Mouse (Mus musculus): ENCODE measurements around the gene Tmem117. TPM values are rescaled to one million over a fixed set of nuclear protein-coding genes. Genes with fewer than 3 reads are reported as not detected.

The Tmem117 gene
- 2.3 and 3.8 TPM in 2 replicates for polyA plus RNA-seq (2014; fragmentation: Nextera tagmentation; extraction: Ambion mirVana)

DNA sequence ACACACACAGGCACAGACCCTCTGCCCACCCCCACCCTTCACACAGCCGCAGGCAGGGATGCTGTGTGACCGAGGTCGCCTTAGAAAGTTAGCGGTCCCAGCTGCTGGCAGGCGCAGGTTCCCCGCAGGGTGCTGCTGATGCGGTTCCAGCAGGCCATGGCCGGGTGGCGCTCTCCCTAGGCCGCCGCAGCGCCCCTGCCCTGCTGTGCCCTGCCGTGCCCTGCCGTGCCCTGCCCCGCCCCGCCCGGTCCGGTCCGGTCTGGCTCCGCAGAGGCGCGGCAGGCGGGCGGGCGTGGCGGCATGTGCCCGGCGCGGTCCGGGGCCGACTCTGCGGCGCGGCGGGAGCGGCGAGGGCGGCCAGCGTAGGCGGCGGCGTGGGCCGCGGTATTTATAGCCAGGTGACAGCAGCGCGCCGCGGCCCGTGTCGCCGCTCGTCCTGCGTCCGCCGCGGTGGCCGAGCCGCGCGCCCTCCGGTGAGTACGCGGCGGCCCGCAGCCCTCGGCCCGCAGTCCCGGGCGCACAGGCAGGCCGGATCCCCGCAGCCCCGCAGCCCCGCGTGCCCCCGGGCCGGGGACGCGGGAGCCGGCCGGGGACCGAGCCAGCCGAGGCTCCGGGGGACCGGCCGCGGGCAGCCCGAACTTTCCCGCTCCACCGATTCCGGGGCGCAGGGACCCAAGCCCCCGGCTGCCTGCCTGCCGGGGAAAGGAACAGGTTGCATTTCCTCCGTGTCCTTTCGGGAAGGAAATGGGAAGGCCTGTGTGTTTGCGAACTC lies at the start of gene Tmem117:
Gene Tmem117 (plus strand): TSS at position 403 of the 772 bp plus-strand sequence.
- Histone ChIP-seq H3K27ac (ENCODE audit: low read depth, low read length) (no peak within 1 kb of the TSS), H3K27me3 (replicated peaks; ENCODE audit: control insufficient read depth, insufficient read depth, low read length) (peaks cover 10% of the 10 kb centered on the region), H3K4me2 (ENCODE audit: low read length) (peak within 1 kb of the TSS; percentile 99), H3K36me3 (ENCODE audit: control insufficient read depth, insufficient read depth, low read length) (no peaks in the 10 kb centered on the region), H3K9ac (ENCODE audit: low read length) (peak within 1 kb of the TSS; percentile 77), H3K9me3 (replicated peaks; ENCODE audit: control insufficient read depth, low read length) (no peaks in the 10 kb centered on the region), H3K4me1 (ENCODE audit: control insufficient read depth, insufficient read depth, low read length) (no peaks in the 10 kb centered on the region), H3K4me3 (ENCODE audit: low read depth, low read length) (peak within 1 kb of the TSS; percentile 63)
- DNase-seq (ENCODE audit: low spot score) (peak; percentile 24), ATAC-seq (peak; percentile 67)
- 1% methylated on average over 61 of the region's 96 CpGs for WGBS

DNA sequence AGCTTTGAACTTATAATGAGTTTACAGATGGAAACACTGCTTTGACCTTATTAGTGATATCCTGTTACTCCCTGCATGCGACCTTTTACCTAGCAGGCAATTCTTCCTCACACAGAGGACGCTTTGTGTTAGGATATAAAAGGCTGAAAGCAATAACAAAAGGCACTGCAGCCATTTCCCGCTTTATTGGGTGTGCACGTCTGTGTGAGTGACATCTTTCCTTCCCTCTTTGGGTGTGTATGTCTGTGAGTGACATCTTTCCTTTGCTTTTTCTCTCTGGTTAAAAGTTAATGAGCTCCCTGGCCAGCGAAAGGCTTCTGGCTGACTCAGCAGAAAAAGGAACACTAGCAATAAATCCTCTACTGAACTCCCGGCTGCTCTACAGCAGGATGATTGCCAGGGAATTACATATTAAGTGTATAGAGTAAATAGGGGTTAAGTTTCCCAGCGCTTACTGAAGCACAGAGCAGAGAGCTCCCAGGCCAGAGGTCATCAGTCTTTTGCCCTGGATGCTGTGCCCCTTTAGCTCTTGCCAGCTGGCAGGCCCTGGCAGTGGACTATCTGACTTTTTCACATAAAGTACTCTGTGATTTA lies 46.9 kb upstream of the Tmem117 start:
- no peak overlapping the region for H3K4me2 ChIP-seq (ENCODE audit: low read length)
- H3K36me3 ChIP-seq (ENCODE audit: control insufficient read depth, insufficient read depth, low read length), result peaks cover 67% of the 10 kb centered on the region
- no peaks in the 10 kb centered on the region for H3K4me1 ChIP-seq (ENCODE audit: control insufficient read depth, insufficient read depth, low read length)

DNA sequence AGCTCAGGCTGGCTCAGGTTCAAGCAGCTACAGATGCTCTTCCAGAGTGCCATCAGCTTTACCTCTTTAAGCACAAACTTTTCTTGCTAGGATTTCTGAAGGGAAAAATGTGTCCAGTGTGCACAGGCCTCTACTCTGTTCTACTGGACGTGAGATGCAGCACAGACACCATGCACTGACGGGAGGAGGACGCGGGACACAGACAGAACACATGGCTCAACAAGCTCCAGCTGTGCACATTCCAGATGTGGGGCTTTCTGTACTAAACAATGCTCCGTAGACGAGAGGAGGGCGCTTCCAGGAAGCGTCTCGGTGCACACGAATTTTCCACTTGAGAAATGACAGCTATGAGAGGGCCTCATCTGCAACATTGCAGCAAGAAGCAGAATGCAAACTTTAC lies 45.9 kb upstream of the Tmem117 start:
- Histone ChIP-seq H3K27ac (ENCODE audit: low read depth, low read length) (no peak overlapping the region), H3K27me3 (replicated peaks; ENCODE audit: control insufficient read depth, insufficient read depth, low read length) (no peaks in the 10 kb centered on the region), H3K4me2 (ENCODE audit: low read length) (no peak overlapping the region), H3K4me1 (ENCODE audit: control insufficient read depth, insufficient read depth, low read length) (no peaks in the 10 kb centered on the region; the same call in 1 of the 2 replicates), H3K9ac (ENCODE audit: low read length) (no peak overlapping the region), H3K9me3 (replicated peaks; ENCODE audit: control insufficient read depth, low read length) (no peaks in the 10 kb centered on the region), H3K4me3 (ENCODE audit: low read depth, low read length) (no peak overlapping the region), H3K36me3 (ENCODE audit: control insufficient read depth, insufficient read depth, low read length) (peaks cover 65% of the 10 kb centered on the region)
- DNase-seq (ENCODE audit: low spot score), result no peak
- ATAC-seq, result no peak
- WGBS, result 92% methylated on average over 10 of the region's 10 CpGs

More for the DNA sequence above, 46.9 kb upstream of the Tmem117 start:
- no peak overlapping the region for H3K4me3 ChIP-seq (ENCODE audit: low read depth, low read length)
- H3K9me3 ChIP-seq (replicated peaks; ENCODE audit: control insufficient read depth, low read length), result no peaks in the 10 kb centered on the region
- H3K27ac ChIP-seq (ENCODE audit: low read depth, low read length), result no peak overlapping the region
- no peak overlapping the region for H3K9ac ChIP-seq (ENCODE audit: low read length)
- ATAC-seq, result no peak
- DNase-seq (ENCODE audit: low spot score), result no peak
- 24% methylated on average over 7 of the region's 7 CpGs for WGBS
- no peaks in the 10 kb centered on the region for H3K27me3 ChIP-seq (replicated peaks; ENCODE audit: control insufficient read depth, insufficient read depth, low read length)

DNA sequence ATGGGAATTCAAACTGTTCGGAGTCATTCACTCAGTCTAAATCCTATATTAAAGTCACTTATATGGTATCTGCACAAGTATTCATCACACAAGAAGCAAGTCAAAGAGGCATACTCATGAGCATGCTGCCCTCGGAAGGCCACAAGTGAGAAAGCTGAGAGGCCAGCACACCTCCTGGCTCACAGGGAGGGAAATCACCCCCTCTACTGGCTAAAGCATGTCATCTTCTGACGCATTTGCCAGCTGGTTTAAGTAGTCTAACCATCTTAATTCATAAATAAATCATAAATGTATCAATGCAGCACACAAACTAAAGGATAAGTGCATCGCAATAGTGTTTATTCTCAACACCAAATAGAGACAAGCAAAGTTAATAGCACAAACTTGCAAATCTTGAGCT lies 44.3 kb upstream of the Tmem117 start:
- Histone ChIP-seq H3K9me3 (replicated peaks; ENCODE audit: control insufficient read depth, low read length) (no peaks in the 10 kb centered on the region), H3K27me3 (replicated peaks; ENCODE audit: control insufficient read depth, insufficient read depth, low read length) (no peaks in the 10 kb centered on the region), H3K4me3 (ENCODE audit: low read depth, low read length) (no peak overlapping the region), H3K9ac (ENCODE audit: low read length) (no peak overlapping the region), H3K4me1 (ENCODE audit: control insufficient read depth, insufficient read depth, low read length) (peaks cover 2% of the 10 kb centered on the region; the same call in 1 of the 2 replicates), H3K36me3 (ENCODE audit: control insufficient read depth, insufficient read depth, low read length) (peaks cover 54% of the 10 kb centered on the region), H3K27ac (ENCODE audit: low read depth, low read length) (no peak overlapping the region), H3K4me2 (ENCODE audit: low read length) (no peak overlapping the region)
- DNase-seq (ENCODE audit: low spot score), result no peak
- no peak for ATAC-seq
- WGBS, result 90% methylated on average over 4 of the region's 4 CpGs

DNA sequence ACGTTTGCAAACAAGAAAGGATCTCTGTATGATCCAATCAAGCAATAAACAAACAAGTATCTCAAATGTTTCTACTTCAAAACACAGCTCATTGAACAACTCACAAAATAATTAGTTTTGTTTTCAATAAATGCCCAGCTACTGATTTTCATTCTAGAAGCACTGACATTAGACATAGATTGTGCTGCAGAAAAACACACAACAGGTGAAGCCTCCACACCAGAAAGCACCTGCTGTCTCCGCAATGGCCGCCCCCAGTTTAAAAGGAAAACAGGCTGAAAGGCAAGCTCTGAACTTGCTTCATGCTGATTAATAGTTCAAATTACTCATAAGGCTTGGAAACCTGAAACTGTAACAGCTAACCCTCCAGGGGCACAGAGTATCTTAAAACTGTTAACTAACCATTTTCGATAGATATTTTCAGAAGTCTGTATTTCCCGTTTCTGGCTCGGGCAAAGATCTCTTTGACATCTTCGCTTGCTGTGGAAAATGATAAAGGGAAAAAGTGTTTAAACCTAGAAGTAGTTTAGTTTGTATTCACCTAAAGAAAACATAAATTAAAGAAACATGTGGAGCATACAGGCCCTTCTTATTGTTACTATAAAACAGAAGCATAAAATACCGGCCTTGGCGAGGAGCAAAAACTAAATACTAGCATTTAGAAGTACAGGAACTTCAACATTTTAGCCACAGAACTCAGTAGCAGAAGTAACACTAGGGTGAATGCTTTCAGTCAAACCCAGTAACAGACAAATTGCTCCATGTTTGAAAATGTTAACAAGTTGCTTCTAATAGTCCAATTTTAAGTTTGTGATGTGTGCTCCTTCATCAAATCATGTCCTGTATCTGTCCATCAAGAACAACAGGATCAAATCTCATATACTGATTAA lies 41.0 kb upstream of the Tmem117 start:
- no peak for DNase-seq (ENCODE audit: low spot score)
- Histone ChIP-seq H3K4me1 (ENCODE audit: control insufficient read depth, insufficient read depth, low read length) (peaks cover 2% of the 10 kb centered on the region; the same call in 1 of the 2 replicates), H3K4me2 (ENCODE audit: low read length) (peak overlapping the region; percentile 71; the same call in 1 of the 2 replicates), H3K4me3 (ENCODE audit: low read depth, low read length) (peak overlapping the region; percentile 95; the same call in 1 of the 2 replicates), H3K9me3 (replicated peaks; ENCODE audit: control insufficient read depth, low read length) (no peaks in the 10 kb centered on the region), H3K9ac (ENCODE audit: low read length) (no peak overlapping the region), H3K27me3 (replicated peaks; ENCODE audit: control insufficient read depth, insufficient read depth, low read length) (no peaks in the 10 kb centered on the region), H3K36me3 (ENCODE audit: control insufficient read depth, insufficient read depth, low read length) (peaks cover 23% of the 10 kb centered on the region), H3K27ac (ENCODE audit: low read depth, low read length) (no peak overlapping the region)
- no peak for ATAC-seq
- WGBS, result 87% methylated on average over 9 of the region's 9 CpGs

DNA sequence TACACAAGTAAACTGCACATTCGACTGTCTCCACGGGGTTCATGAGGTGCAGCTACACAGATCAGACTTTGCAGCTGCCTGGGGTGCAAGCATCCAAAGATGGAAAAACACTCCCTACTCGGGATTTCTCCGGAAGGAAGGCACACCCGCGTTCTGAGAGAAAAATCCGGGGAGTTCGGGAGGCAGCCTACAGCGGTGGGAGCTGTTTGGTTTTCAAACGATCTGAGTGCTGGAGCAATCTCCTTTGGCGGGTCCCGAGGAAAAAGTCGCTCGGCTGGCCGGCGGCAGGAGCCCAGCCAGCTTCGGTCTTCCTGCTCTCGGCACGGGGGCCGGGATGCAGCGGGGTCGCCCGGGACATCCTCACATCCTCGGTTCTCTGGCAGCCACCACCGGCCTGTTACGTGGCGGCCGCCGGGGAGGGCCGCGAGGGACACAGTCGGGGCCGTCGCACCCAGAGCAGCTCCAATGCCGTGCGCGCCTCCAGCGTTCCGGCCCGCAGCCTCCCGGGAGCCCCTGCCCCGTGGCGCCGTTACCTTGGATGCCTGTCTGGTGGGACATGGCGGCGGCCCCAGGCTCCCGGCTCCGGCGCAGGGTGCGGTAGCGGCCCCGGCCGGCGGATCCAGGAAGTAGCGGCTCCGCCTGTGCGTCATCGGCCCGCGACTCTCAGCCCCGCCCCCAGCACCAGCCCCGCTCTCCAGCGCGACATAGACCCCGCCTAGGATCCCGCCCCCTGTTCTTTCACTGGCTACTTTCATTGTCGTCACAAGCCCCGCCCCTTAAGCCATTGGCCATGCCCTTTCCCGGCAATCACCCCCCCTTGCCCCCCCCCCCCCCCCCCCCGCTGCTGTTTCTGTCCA lies 39.6 kb upstream of the Tmem117 start, which contains the start of gene Twf1:
Gene Twf1 (minus strand): TSS at position 671 of the 857 bp plus-strand sequence.
- under 1% methylated on average over 62 of the region's 70 CpGs for WGBS

DNA sequence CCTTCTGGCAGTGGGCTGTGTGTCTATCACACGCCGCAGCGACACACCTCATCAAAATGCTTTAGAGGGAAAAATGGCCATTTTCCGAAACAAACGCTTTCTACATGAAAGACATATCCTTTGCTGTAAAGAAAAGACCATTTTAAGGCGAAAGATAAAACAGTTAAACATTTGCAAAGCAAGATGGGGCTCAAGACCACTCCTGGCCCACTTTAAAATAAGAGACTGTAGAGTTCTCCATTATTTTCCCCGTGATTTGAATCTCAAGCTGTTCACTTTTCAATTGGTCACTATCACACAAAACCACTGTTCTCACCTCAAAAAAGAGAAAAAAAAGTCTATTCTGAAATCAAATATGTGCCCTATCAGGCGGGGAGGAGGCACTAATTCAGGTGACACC lies 38.9 kb upstream of the Tmem117 start:
- Histone ChIP-seq H3K9ac (ENCODE audit: low read length) (peak overlapping the region; percentile 22), H3K4me2 (ENCODE audit: low read length) (peak overlapping the region; percentile 45), H3K4me1 (ENCODE audit: control insufficient read depth, insufficient read depth, low read length) (peaks cover 2% of the 10 kb centered on the region; the same call in 1 of the 2 replicates), H3K4me3 (ENCODE audit: low read depth, low read length) (peak overlapping the region; percentile 95), H3K9me3 (replicated peaks; ENCODE audit: control insufficient read depth, low read length) (no peaks in the 10 kb centered on the region), H3K36me3 (ENCODE audit: control insufficient read depth, insufficient read depth, low read length) (peaks cover 3% of the 10 kb centered on the region; the same call in 1 of the 2 replicates), H3K27ac (ENCODE audit: low read depth, low read length) (no peak overlapping the region), H3K27me3 (replicated peaks; ENCODE audit: control insufficient read depth, insufficient read depth, low read length) (no peaks in the 10 kb centered on the region)
- ATAC-seq (peak; percentile 16; the same call in 1 of the 2 replicates), DNase-seq (ENCODE audit: low spot score) (no peak)
- 12% methylated on average over 8 of the region's 8 CpGs for WGBS

More for the DNA sequence above, 39.6 kb upstream of the Tmem117 start, which contains the start of gene Twf1:
- peak; percentile 99 for DNase-seq (ENCODE audit: low spot score)
- Histone ChIP-seq H3K27ac (ENCODE audit: low read depth, low read length) (peak within 1 kb of the TSS; percentile 86), H3K36me3 (ENCODE audit: control insufficient read depth, insufficient read depth, low read length) (peaks cover 9% of the 10 kb centered on the region), H3K27me3 (replicated peaks; ENCODE audit: control insufficient read depth, insufficient read depth, low read length) (no peaks in the 10 kb centered on the region), H3K4me2 (ENCODE audit: low read length) (peak within 1 kb of the TSS; percentile 71), H3K9ac (ENCODE audit: low read length) (peak within 1 kb of the TSS; percentile 90), H3K4me1 (ENCODE audit: control insufficient read depth, insufficient read depth, low read length) (peaks cover 2% of the 10 kb centered on the region; the same call in 1 of the 2 replicates), H3K4me3 (ENCODE audit: low read depth, low read length) (peak within 1 kb of the TSS; percentile 95), H3K9me3 (replicated peaks; ENCODE audit: control insufficient read depth, low read length) (no peaks in the 10 kb centered on the region)
- peak; percentile 100 for ATAC-seq

DNA sequence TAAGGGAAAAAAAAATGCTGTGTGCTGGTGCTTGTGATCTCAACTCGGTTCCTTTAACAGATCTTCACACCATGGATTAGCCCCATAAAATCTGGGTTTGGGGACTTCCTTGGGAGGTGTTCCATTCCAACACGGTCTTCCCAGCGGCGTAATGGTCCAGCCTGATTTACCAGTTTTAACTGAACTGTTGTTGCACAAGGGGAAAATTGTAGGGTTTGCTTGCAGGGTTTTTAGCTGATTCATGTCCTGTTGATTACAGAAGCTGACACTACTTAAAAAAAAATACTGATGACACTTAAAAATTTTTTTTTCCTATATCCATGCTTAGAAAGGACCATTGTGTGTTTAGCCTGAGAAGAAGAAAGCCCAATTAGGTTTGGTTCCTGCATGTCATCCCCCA lies 37.7 kb upstream of the Tmem117 start:
- Histone ChIP-seq H3K4me1 (ENCODE audit: control insufficient read depth, insufficient read depth, low read length) (peaks cover 2% of the 10 kb centered on the region; the same call in 1 of the 2 replicates), H3K36me3 (ENCODE audit: control insufficient read depth, insufficient read depth, low read length) (no peaks in the 10 kb centered on the region), H3K27me3 (replicated peaks; ENCODE audit: control insufficient read depth, insufficient read depth, low read length) (no peaks in the 10 kb centered on the region), H3K4me3 (ENCODE audit: low read depth, low read length) (no peak overlapping the region), H3K27ac (ENCODE audit: low read depth, low read length) (no peak overlapping the region), H3K4me2 (ENCODE audit: low read length) (no peak overlapping the region), H3K9ac (ENCODE audit: low read length) (no peak overlapping the region), H3K9me3 (replicated peaks; ENCODE audit: control insufficient read depth, low read length) (no peaks in the 10 kb centered on the region)
- DNase-seq (ENCODE audit: low spot score) (no peak), ATAC-seq (no peak)
- WGBS, result 92% methylated on average over 4 of the region's 4 CpGs

Measured in forebrain, embryonic 14.5 days (tissue).